Mouse (Mus musculus): ENCODE results near the gene Patl2.
A peak's percentile ranks its signal among the peaks of the same experiment; 100 is the strongest.

DNA sequence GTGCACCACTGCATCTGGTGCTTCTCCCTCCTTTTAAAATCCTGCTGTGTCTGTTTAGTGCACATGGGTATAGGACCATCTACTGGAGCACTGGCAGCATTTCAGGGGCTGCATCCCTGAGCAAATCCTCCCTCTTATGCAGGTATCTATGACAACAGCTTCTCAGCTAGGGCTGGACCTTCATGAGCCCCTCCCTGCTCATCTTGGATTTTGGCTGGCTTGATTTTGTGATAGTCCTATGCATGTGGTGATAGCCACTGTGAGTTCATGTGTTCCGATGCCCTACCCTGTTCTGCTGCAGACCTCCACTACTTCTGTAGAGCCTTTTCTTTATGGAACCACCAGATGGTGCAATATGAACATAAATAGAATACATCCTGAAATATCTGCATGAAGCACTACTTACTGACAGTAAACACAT, 8.5 kb upstream of the Patl2 start:
- TF ChIP-seq CTCF (IDR thresholded peaks at IDR 0.05) (peak; percentile 78), EP300 (IDR thresholded peaks at IDR 0.05; ENCODE audit: insufficient read depth, low read depth, low read length) (no peak)
